Mouse (Mus musculus): ENCODE measurements around the gene Cog7.

GRCm38 (mm10) chr7:121927882-121928281 is 53.6 kb downstream of the Cog7 start:
- TF ChIP-seq GATA1 (IDR thresholded peaks at IDR 0.05; ENCODE audit: borderline replicate concordance, low read length) (no peak), FLI1 (IDR thresholded peaks at IDR 0.05; ENCODE audit: low read length) (no peak)
